Mouse (Mus musculus): ENCODE measurements at regions not wholly inside any gene's neighbourhood (a gene's known extent, or its start where the extent isn't known, plus 50 kb on each side); places are given as distances from the start of the nearest gene placed in this dataset.

- no peak for DNase-seq (ENCODE audit: extremely low spot score in 1 of 2, low spot score in 1 of 2)
These were observed 253.8 kb downstream of the Bckdhb start for GRCm38 (mm10) chr9:84178705-84179104.

- DNase-seq (ENCODE audit: extremely low spot score in 1 of 2, low spot score in 1 of 2), result no peak
These were observed 254.3 kb downstream of the Bckdhb start for GRCm38 (mm10) chr9:84179238-84179637.

- no peak for DNase-seq (ENCODE audit: extremely low spot score in 1 of 2, low spot score in 1 of 2)
These were observed 258.9 kb downstream of the Bckdhb start for GRCm38 (mm10) chr9:84183637-84184374.

- no peak for DNase-seq (ENCODE audit: extremely low spot score in 1 of 2, low spot score in 1 of 2)
These were observed 262.6 kb downstream of the Bckdhb start for GRCm38 (mm10) chr9:84187531-84187930.

GRCm38 (mm10) chr9:84193405-84193804 is 268.5 kb downstream of the Bckdhb start:
- no peak for DNase-seq (ENCODE audit: extremely low spot score in 1 of 2, low spot score in 1 of 2)

GRCm38 (mm10) chr9:84194716-84195115 is 269.8 kb downstream of the Bckdhb start:
- peak; percentile 50 to 74 for DNase-seq (ENCODE audit: extremely low spot score in 1 of 2, low spot score in 1 of 2)

- DNase-seq (ENCODE audit: extremely low spot score in 1 of 2, low spot score in 1 of 2), result no peak
These were observed 270.4 kb downstream of the Bckdhb start for GRCm38 (mm10) chr9:84195338-84195737.

- DNase-seq (ENCODE audit: extremely low spot score in 1 of 2, low spot score in 1 of 2), result no peak
These were observed 275.3 kb downstream of the Bckdhb start for GRCm38 (mm10) chr9:84200208-84200607.

GRCm38 (mm10) chr9:84204056-84204455 is 279.1 kb downstream of the Bckdhb start:
- DNase-seq (ENCODE audit: extremely low spot score in 1 of 2, low spot score in 1 of 2), result no peak

- no peak for DNase-seq (ENCODE audit: extremely low spot score in 1 of 2, low spot score in 1 of 2)
These were observed 315.6 kb downstream of the Bckdhb start for GRCm38 (mm10) chr9:84240491-84240975.

- no peak for DNase-seq (ENCODE audit: extremely low spot score in 1 of 2, low spot score in 1 of 2)
These were observed 324.8 kb downstream of the Bckdhb start for GRCm38 (mm10) chr9:84249765-84250164.

GRCm38 (mm10) chr9:84253022-84253991 is 328.4 kb downstream of the Bckdhb start:
- peak in 1 of 2 experiments; percentile 40 for DNase-seq (ENCODE audit: extremely low spot score in 1 of 2, low spot score in 1 of 2)

- DNase-seq (ENCODE audit: extremely low spot score in 1 of 2, low spot score in 1 of 2), result no peak
These were observed 333.5 kb downstream of the Bckdhb start for GRCm38 (mm10) chr9:84258488-84258887.

GRCm38 (mm10) chr9:84259751-84260150 is 334.8 kb downstream of the Bckdhb start:
- DNase-seq (ENCODE audit: extremely low spot score in 1 of 2, low spot score in 1 of 2), result no peak

GRCm38 (mm10) chr9:84262151-84262550 is 337.2 kb downstream of the Bckdhb start:
- no peak for DNase-seq (ENCODE audit: extremely low spot score in 1 of 2, low spot score in 1 of 2)

GRCm38 (mm10) chr9:84266974-84267373 is 342.0 kb downstream of the Bckdhb start:
- DNase-seq (ENCODE audit: extremely low spot score in 1 of 2, low spot score in 1 of 2), result no peak

- no peak for DNase-seq (ENCODE audit: extremely low spot score in 1 of 2, low spot score in 1 of 2)
These were observed 349.7 kb downstream of the Bckdhb start for GRCm38 (mm10) chr9:84274608-84275007.

- no peak for DNase-seq (ENCODE audit: extremely low spot score in 1 of 2, low spot score in 1 of 2)
These were observed 353.4 kb downstream of the Bckdhb start for GRCm38 (mm10) chr9:84278295-84278694.

- peak in 1 of 2 experiments; percentile 2 for DNase-seq (ENCODE audit: extremely low spot score in 1 of 2, low spot score in 1 of 2)
These were observed 353.8 kb downstream of the Bckdhb start for GRCm38 (mm10) chr9:84278731-84279130.

GRCm38 (mm10) chr9:84280898-84281297 is 356.0 kb downstream of the Bckdhb start:
- no peak for DNase-seq (ENCODE audit: extremely low spot score in 1 of 2, low spot score in 1 of 2)

GRCm38 (mm10) chr9:84281610-84282009 is 356.7 kb downstream of the Bckdhb start:
- DNase-seq (ENCODE audit: extremely low spot score in 1 of 2, low spot score in 1 of 2), result peak in 1 of 2 experiments; percentile 31

Measured in frontal cortex, adult 2 months (tissue).